Mouse (Mus musculus) ES-Bruce4 (cell line): ENCODE measurements at regions not wholly inside any gene's neighbourhood (a gene's known extent, or its start where the extent isn't known, plus 50 kb on each side); places are given as distances from the start of the nearest gene placed in this dataset.

Experiments
- H3K27ac ChIP-seq: 2 replicates; pipeline ENCODE4 v1.5.1; 2012; ENCODE audit warnings: low read length, inconsistent platforms; ENCODE audit not compliant: insufficient read depth
- H3K27me3 ChIP-seq: 2 replicates; pipeline ENCODE4 v1.6.1; 2012; ENCODE audit warnings: mild to moderate bottlenecking, low read length, inconsistent platforms; ENCODE audit not compliant: control insufficient read depth, poor library complexity, insufficient read depth, severe bottlenecking
- H3K36me3 ChIP-seq: 2 replicates; pipeline ENCODE4 v1.6.1; 2012; ENCODE audit warnings: inconsistent platforms, mild to moderate bottlenecking, low read length, moderate library complexity; ENCODE audit not compliant: control insufficient read depth, poor library complexity, insufficient read depth, severe bottlenecking
- H3K4me1 ChIP-seq: one replicate; pipeline ENCODE4 v1.8.1; 2011; ENCODE audit warnings: low read length; ENCODE audit not compliant: control insufficient read depth, insufficient read depth
- H3K4me3 ChIP-seq: 2 replicates; pipeline ENCODE4 v1.5.1; 2011; ENCODE audit warnings: low read depth, mild to moderate bottlenecking, low read length
- H3K9ac ChIP-seq: 2 replicates; pipeline ENCODE4 v1.6.1; 2012; ENCODE audit warnings: low read depth, mild to moderate bottlenecking, inconsistent platforms; ENCODE audit not compliant: poor library complexity, severe bottlenecking
- H3K9me3 ChIP-seq: replicated peaks from 2 replicates; pipeline ENCODE4 v1.6.1; 2012; ENCODE audit warnings: mild to moderate bottlenecking, low read length, inconsistent platforms; ENCODE audit not compliant: control insufficient read depth, poor library complexity, insufficient read depth, severe bottlenecking
- CTCF ChIP-seq: IDR thresholded peaks from one replicate; pipeline ENCODE4 v1.8.1; 2011; ENCODE audit warnings: low read depth, low read length
- EP300 ChIP-seq: IDR thresholded peaks from 2 replicates; pipeline ENCODE4 v1.6.1; 2011; ENCODE audit warnings: low read depth, low read length; ENCODE audit not compliant: insufficient read depth
- POLR2A ChIP-seq: IDR thresholded peaks from one replicate; pipeline ENCODE4 v1.8.1; 2011; ENCODE audit warnings: low read length; ENCODE audit not compliant: insufficient read depth

DNA sequence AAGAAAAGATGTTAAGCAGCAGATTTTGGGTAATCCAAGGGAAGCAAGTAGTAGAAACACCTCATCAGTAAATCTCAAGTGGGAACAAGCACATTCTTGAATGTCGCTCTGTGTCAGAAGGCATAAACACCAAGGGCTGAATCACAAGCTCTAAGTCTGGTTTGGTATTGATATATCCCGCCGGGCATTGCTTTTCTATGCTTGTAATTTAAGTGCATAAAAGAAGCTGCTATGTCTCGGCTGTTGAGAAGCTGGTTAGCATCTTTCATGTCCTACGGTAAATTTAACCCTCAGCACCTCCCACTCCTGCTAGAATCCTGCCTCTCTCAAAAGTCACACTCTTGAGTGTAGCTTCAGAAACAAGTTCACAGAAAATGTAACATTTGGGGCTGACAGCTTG is 586.8 kb downstream of the Cdh8 start:
- Histone ChIP-seq H3K4me3 (no peak overlapping the region), H3K36me3 (no peaks in the 10 kb centered on the region), H3K27ac (no peak overlapping the region), H3K9me3 (no peaks in the 10 kb centered on the region), H3K4me1 (no peaks in the 10 kb centered on the region), H3K27me3 (no peaks in the 10 kb centered on the region), H3K9ac (no peak overlapping the region)
- TF ChIP-seq EP300 (no peak), POLR2A (no peak), CTCF (no peak)

DNA sequence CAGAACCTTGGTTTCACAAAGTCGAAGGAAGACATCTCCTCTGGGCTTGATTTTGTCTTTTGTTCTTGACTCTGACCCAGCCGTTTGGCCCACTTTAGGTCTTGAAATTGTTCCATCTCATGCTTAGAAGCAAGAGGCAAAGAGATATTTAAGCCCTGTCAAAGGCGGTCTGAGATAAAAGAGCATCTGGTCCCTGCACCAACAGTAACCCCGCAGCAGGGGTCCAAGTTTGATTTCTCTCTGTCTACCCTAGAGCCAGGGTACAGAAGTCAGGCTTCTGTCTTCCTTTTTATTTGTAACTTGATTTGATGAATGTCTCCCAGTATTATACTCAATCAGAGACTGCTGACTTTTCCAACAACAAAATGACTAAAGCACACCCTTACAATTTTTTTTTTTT is 587.3 kb downstream of the Cdh8 start:
- H3K4me1 ChIP-seq: no peaks in the 10 kb centered on the region
- no peaks in the 10 kb centered on the region for H3K9me3 ChIP-seq
- no peak overlapping the region for H3K4me3 ChIP-seq
- H3K9ac ChIP-seq: no peak overlapping the region
- H3K36me3 ChIP-seq: no peaks in the 10 kb centered on the region
- H3K27ac ChIP-seq: no peak overlapping the region
- TF ChIP-seq POLR2A: no peak
- TF ChIP-seq CTCF: no peak
- no peak for TF ChIP-seq EP300
- H3K27me3 ChIP-seq: no peaks in the 10 kb centered on the region

DNA sequence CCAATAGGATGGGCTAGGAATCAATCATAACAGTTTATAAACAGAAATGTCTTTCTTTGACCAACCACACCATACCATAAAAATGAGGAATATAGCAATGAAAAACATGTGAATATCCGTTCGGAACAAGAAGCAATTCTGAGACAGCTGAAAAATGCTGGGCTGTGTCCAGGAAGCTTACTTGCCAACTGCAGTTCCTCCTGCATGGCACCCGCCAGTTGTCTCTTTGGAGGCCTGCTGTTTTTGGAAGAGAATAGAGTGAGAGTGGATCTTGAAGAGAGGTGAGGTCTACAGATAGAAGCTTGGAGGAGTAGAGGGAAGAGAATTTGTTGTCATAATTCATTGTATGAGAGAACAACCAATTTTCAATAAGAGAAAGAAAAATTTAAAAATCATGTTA is 604.3 kb downstream of the Cdh8 start:
- H3K4me3 ChIP-seq: no peak overlapping the region
- no peaks in the 10 kb centered on the region; the same call in 1 of the 2 replicates for H3K9me3 ChIP-seq
- TF ChIP-seq EP300 (no peak), CTCF (no peak), POLR2A (no peak)
- H3K9ac ChIP-seq: no peak overlapping the region
- H3K4me1 ChIP-seq: no peaks in the 10 kb centered on the region
- no peaks in the 10 kb centered on the region for H3K27me3 ChIP-seq
- no peak overlapping the region for H3K27ac ChIP-seq
- H3K36me3 ChIP-seq: no peaks in the 10 kb centered on the region

DNA sequence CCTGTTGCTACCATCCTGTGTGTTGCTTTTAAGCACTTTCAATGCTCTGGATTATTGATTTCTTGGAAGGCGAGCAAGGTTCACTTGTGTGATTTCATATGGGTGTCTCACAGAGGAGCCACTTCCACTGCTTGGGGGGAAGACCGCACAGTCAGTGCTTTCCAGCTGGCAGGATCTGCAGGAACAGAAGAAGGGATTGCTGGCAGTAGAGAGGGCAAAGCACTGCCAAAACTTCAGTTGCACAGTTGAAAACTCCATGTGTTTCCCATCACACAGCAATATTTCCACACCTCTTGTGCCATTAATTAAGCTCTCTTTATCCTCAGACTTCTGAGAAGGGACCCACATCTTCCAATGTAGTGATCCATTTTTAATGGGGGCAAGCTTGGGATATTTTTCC is 618.8 kb downstream of the Cdh8 start:
- H3K4me3 ChIP-seq: no peak overlapping the region
- H3K9me3 ChIP-seq: no peaks in the 10 kb centered on the region
- H3K27me3 ChIP-seq: no peaks in the 10 kb centered on the region
- no peak overlapping the region for H3K9ac ChIP-seq
- H3K27ac ChIP-seq: no peak overlapping the region
- no peaks in the 10 kb centered on the region for H3K36me3 ChIP-seq
- TF ChIP-seq POLR2A: no peak
- TF ChIP-seq CTCF: no peak
- TF ChIP-seq EP300: no peak
- no peaks in the 10 kb centered on the region for H3K4me1 ChIP-seq

DNA sequence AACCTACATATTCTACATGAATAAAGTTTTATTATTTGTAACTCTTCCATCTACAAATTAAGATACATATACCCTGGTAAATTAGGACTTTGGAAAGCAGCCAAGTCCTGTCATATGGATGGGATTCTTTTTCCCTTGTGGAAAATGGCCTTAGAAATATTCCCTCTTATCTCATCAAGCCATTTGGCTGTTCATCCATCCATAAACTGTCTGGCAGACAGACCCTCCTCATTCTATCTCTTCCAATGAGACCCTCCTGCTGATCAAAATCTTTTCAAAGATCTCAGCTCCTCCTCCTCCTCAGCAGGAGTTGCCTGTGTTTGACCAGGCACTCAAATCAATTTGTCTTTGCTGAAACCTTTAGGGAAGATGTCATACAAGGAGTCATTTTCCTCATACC is 649.2 kb downstream of the Cdh8 start:
- Histone ChIP-seq H3K9ac (no peak overlapping the region), H3K9me3 (no peaks in the 10 kb centered on the region), H3K36me3 (no peaks in the 10 kb centered on the region), H3K4me3 (no peak overlapping the region), H3K4me1 (no peaks in the 10 kb centered on the region), H3K27ac (no peak overlapping the region), H3K27me3 (no peaks in the 10 kb centered on the region)
- TF ChIP-seq POLR2A (no peak), EP300 (no peak), CTCF (no peak)

DNA sequence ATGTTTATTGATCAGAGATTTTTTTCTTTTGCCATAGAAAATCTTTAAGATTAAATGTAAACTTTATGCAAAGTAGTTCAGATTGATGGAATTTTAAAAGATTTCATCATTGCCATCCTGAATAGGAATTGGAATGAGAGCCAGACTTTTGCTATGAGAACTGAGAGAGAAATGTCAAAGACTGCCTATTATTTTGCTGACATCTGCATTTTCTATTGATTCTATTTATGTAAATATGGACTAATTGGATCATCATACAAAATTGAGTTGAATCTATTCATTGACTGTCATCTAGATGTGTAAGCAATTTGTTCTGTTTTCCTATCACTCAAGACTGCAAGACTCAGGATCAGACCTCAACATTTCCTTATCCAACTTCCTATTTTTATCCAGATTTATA is 659.7 kb downstream of the Cdh8 start:
- Histone ChIP-seq H3K9ac (no peak overlapping the region), H3K36me3 (no peaks in the 10 kb centered on the region), H3K27ac (no peak overlapping the region), H3K4me3 (no peak overlapping the region), H3K27me3 (no peaks in the 10 kb centered on the region), H3K9me3 (no peaks in the 10 kb centered on the region), H3K4me1 (no peaks in the 10 kb centered on the region)
- TF ChIP-seq CTCF: no peak
- TF ChIP-seq POLR2A: no peak
- TF ChIP-seq EP300: no peak
